Mouse (Mus musculus) E14TG2a.4 (cell line): ENCODE results near the gene Gm5089.

Experiments
- CTCF ChIP-seq: conservative IDR thresholded peaks from 2 replicates; pipeline ENCODE4 v1.5.1; 2014; ENCODE audit warnings: low read length
- NANOG ChIP-seq: IDR thresholded peaks from 2 replicates; pipeline ENCODE4 v1.6.1; 2014; ENCODE audit warnings: borderline replicate concordance, low read length, mixed read lengths

GRCm38 (mm10) chr14:122385758-122386157 is 65.2 kb downstream of the Gm5089 start:
- no peak for TF ChIP-seq CTCF
- no peak for TF ChIP-seq NANOG
